Mouse (Mus musculus) cortical plate, adult 2 months (tissue): ENCODE data around the gene Rabl3.

ENCODE experiments used
- CTCF ChIP-seq: fragments of 200-500 bp; IDR thresholded peaks from 2 replicates; pipeline ENCODE4 v1.5.1; 2011; ENCODE audit warnings: mild to moderate bottlenecking, control low read depth, low read length; ENCODE audit not compliant: insufficient read depth; ENCODE audit errors: extremely low read depth
- POLR2A ChIP-seq: fragments of 200-500 bp; IDR thresholded peaks from 2 replicates; pipeline ENCODE4 v1.6.1; 2011; ENCODE audit warnings: mild to moderate bottlenecking, low read length, control low read depth; ENCODE audit not compliant: insufficient read depth; ENCODE audit errors: extremely low read depth

- TF ChIP-seq CTCF (no peak), POLR2A (no peak)
These were observed 43.6 kb downstream of the Rabl3 start for GRCm38 (mm10) chr16:37583306-37583705.
